Mouse (Mus musculus) CH12F3 (cell line): ENCODE measurements around the gene Fam71e1.

Experiments
- in situ Hi-C: fragments of 300-500 bp; cut with MboI; formaldehyde crosslinking; loops from 2 replicates; pipeline ENCODE4 v1.14.3; 2020; ENCODE audit warnings: low sequenced_read_pairs

Fam71e1 gene

DNA sequence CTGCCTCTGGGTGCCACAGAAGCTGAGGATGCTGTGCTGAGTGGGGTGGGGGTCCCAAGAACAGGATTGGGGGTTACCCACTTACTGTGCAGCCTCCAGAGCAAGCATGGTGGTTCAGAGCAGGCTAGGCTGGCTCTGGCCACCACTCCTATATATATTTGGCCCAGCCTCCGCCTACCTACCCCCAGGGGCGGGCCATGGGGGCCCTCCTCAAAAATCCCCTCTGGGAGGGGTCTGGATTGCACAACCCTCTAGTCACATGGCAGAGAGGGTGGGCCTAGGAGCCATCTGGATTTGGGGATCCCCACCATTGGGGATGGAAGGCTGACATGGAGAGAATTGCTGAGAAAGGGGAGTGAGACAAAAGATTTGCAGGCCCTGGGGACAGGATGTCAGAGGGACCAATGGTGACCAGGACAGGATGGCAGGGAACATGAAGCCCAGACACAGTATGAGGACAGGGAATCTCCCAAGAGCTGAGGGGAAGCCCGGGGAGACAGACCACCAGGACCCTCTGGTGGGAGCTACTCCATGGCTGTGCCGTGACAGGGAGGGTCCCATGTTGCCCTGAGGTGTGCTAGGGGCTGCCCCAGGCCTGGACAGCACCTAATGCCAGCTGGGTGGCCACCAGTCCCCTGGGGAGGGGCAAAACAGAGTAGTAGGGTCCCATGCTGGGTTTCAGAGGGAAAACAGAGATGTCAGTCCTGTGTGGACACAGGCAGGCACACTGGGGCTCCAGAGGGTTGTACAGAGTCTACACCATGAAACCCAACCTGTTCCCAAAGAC is 35.8 kb downstream of the Fam71e1 start, which contains the start of gene Spib:
TSS of gene Spib (minus strand) at position 126 of the 787 bp plus-strand sequence.
- in situ Hi-C loops = no loop called here

- in situ Hi-C loops = no loop called here
Observed at GRCm38 (mm10) chr7:44532918-44533745, 36.8 kb downstream of the Fam71e1 start.

- in situ Hi-C loops = no loop called here
Observed at GRCm38 (mm10) chr7:44533746-44534045, 37.3 kb downstream of the Fam71e1 start.

- in situ Hi-C loops = no loop called here
Observed at GRCm38 (mm10) chr7:44534242-44534641, 37.9 kb downstream of the Fam71e1 start.

DNA sequence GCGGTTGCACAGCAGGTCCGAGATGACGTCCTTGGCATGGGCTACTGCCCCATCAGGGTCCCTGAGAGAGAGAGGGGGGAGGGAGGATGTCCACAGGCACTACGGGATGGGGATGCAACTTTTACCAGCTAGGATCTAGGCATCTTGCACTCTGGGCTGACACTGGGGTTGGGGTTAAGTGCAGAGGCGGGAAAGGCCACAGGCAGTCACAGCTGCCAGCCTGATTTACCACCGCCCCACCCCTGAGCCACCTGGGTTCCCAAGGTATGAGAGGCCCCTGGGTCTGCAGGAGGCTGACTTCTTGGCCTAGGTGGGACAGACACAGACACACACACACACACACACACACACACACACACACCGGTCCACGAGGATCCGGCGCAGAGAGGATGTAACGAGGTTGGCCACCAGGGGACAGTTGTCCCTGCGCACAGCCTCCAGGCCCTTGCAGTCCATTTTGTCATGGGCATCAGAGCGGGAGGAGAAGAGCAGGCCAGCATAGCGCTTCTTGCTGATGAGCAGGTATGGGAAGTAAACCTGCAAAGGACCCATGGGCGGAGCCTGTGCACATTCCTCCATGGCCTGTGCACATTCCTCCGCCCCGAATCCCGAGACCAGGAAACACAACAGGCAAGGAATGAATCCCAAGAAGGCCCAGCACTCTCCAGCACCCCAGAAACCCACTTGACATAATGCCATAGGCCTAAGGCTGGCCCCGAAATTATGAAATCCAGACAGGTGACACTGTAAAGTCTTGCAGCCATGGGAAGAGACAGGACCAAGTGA is 38.5 kb downstream of the Fam71e1 start:
- in situ Hi-C loops = no loop called here

DNA sequence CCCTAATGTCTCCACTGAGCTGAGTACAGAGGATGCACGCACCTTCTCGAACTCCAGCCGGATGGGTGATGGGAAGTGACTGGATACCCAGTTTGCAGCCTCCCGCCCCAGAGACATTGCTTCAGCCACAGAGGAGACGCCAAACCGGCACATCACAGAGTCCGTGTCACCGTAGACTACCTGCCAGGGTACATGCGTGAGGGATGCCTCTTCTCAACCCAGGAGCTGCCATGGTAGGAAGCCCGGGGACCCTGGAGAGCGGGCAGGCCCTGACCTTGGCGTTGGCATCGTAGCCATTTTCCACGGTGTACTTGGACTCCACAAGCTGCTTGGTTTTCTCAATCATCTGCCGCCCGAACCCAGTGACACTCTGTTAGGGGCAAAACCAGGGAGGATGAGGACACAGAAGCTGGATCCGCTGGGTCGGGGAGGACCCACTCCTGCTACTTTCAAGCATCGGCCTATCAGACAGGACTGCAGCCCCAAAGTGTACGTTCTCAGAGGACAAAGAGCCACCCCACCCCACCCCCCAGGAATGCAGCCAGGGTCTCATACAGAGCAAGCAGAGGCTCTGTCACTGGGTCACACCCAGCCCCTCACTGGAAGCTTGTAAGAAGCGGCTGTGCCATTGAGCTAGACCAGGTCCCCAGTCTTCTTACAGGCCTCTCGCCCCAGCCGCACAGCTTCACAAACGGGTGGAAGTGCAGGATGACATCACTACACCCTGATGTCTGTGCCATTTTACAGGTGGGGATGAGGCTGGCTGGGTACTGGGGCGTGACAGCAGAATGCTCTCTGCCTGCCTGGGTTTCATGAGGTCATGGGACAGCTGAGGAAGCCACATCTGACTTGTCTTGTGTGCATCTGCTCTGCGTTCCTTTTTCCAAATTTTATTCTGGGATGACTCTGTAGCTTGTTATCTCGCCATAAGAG is 39.5 kb downstream of the Fam71e1 start:
- in situ Hi-C loops = no loop called here

DNA sequence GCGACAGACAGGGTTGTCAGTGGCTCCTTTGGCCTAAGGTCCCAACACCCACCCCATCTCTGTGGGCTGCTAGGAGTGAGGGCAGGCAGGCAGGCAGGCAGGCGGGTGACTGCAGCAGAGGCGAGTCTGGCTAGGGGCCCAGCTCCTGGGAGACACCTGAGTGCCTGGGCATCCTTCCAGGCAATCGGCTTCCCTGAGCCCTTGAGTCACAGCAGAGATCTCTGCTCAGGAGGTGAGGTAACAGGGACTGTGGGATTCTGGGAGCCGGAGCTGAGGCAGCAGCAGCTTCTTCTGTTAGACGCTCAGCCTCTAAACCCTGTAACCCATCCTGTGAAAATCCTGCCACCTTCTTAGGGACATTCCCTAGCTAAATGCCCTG is 40.2 kb downstream of the Fam71e1 start:
- in situ Hi-C loops = no loop called here

DNA sequence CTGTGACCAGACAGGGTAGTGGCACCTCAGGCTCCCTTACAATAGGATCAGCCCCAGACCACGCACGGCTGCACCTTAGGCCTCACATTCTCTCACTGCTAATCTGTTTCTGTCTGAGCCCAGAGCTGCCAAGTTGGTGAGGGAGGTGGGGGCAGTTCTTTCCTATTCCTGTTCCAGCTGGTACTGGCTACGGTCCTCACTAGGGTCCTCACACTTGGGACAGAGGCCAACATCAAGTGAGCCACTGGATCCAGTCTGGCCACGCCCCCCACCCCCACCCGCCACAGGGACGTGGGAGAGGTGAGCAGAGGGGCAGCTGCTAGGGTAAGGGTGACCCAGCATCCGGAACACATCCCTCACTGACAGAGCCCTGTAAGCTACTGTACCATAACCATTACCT is 40.6 kb downstream of the Fam71e1 start:
- in situ Hi-C loops = no loop called here

DNA sequence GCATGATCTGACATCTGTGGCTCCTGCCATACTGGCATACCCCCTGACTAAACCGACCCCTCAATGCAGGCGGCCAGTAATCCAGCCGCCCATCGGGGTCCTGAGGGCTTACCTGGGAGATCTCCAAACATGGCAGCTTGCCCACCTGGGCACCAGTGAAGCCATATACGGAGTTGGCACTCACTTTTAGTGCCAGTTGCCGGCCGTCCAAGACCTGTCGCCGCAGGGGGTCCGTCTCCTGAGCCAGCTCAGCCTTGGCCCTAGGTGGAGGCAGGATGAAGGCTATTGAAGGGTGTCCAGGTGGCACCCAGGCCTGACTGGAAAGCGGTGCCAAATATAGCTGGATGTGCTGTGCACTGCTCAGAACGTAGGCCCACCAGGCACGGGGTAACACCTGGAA is 41.1 kb downstream of the Fam71e1 start:
- in situ Hi-C loops = no loop called here

DNA sequence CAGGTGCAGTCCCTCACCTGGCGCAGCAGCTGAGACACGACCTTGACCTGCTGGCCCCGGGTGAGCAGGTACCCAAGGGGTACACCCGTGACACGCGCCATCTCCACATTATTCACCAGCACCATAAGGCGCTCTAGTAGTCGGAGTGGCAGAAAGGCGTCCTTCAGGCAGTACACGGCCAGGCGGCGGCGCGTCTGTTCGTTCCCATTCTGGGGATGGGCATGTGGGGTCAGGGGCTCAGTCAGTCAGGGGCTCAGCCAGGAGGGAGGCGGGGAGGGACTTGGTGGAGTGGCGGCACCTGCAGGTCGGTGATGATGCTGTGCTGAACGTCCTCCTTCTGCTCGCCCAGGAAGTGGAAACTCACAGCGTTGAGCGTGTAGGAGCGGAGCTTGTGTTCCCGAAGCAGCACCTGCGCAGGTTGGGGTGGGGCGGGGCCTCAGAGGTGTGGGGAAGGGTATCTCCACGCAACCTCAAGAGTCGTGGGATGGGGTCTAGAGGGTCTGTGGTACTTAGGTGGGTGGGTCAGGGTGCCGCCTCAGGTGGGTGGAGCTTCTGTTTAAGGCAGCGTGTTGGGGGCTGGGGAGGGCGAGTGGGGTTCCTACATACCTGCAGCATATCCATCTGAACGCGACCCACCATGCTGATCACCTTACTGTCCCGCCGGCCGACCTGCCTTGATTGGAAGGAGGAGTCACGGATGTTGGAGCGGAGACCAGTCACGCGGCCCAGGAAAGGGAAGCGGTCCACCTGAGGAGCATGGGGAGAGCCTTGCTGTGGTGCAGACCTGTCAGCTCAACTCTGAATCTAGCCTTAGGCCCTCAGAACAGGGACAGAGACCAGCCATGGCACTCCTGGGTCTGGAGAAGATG is 42.6 kb downstream of the Fam71e1 start:
- in situ Hi-C loops = no loop called here

- in situ Hi-C loops = no loop called here
Observed at GRCm38 (mm10) chr7:44542555-44542954, 46.2 kb downstream of the Fam71e1 start.

DNA sequence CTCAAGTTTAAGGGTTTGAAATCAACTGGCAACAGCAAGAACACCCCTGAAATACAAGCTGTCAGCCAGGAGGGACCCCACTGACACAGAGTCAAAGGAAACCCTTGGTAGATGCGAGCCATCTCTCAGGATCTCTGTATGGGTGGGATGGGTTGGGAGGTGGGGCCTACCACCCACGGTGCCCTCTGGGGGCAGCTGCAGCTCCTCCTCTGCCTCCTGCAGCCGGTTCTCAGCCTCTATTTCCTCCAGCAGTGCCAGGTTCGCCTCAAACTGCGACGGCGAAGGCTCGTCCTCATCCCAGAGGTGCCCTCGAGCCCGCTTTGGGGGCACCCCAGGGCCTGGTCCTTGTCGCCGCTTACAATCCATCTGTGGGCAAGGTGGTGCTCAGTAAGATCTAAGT is 46.7 kb downstream of the Fam71e1 start:
- in situ Hi-C loops = no loop called here

GRCm38 (mm10) chr7:44546274-44546673 is 49.9 kb downstream of the Fam71e1 start:
- in situ Hi-C loops = no loop called here

- in situ Hi-C loops = no loop called here
Observed at GRCm38 (mm10) chr7:44547041-44547440, 50.7 kb downstream of the Fam71e1 start.

- in situ Hi-C loops = no loop called here
Observed at GRCm38 (mm10) chr7:44547725-44548124, 51.3 kb downstream of the Fam71e1 start.

GRCm38 (mm10) chr7:44548497-44549087 is 52.2 kb downstream of the Fam71e1 start, which contains the start of gene Pold1:
TSS of gene Pold1 (minus strand) at chr7:44548849.
- in situ Hi-C loops = no loop called here

DNA sequence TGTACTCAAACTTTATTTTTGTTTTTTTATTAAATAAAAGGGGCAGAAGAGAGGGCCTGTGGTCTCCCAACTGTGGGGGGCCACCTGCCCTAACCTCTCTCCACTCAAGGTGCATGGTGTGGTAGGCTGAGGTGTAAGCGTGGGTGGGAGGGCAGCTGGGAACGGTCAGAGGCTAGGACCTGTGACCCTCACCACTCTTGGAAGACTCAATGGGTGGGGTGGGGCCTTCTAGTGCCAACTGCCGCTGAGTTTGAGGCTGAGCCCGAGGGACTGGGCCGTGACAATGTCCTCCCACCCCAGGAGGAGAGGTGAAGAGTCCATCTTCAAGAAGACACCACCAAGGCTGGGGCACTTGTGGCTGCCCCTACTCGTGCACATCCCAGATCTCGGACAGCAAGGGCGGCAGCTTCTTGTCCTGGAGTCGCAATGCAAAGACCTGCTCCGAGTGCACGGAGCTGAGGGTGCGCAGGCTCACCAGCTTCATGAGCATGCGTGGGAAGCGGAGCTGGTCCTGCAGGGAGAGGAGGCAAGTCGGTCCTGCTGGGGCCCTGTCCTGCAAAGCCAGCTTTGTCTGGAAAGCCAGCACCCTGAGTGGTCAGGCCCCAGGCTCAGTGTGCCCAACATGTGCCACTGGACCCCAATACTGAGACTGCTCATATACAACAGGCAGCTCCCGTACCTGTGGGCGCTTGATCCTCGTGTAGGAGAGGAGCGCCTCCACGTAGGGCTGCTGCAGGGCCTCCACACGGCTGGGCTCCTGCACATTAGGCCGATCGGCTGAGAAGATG is 53.4 kb downstream of the Fam71e1 start:
- in situ Hi-C loops = no loop called here

DNA sequence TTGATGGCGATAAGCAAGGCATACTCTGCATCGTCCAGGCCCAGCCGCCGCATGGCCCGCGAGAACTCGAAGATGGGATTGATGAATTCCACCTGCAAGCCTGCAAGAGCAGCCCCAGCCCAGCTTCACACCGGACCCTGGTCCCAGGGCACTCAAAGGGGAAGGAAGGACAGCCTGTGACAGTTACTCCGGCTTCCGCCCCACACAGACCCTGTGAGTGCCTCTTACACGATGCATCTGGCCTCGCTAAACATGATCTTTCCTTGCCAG is 54.0 kb downstream of the Fam71e1 start:
- in situ Hi-C loops = no loop called here
